Mouse (Mus musculus): Measurements from ENCODE around the gene Mau2. TPM values are rescaled to one million over a fixed set of nuclear protein-coding genes. Genes with fewer than 3 reads are reported as not detected.
A peak's percentile ranks its signal among the peaks of the same experiment; 100 is the strongest.

Mau2 gene
- polyA plus RNA-seq (2015; fragmentation: Nextera tagmentation; extraction: Ambion mirVana) = 23.0 and 25.6 TPM in 2 replicates

GRCm38 (mm10) chr8:70042583-70043455 lies at the start of gene Mau2, which contains the start of gene Sugp1:
Mau2 (minus strand) TSS chr8:70042734.
Sugp1 (plus strand) TSS chr8:70042813.
- Histone ChIP-seq H3K4me2 (peak within 1 kb of the TSS; percentile 94), H3K27ac (replicated peaks) (peak within 1 kb of the TSS; percentile 89), H3K36me3 (replicated peaks) (0 out of 2 replicates have a peak, but pooled peaks cover 8% of the 10 kb centered on the region), H3K9me3 (replicated peaks) (no peaks in the 10 kb centered on the region), H3K4me3 (replicated peaks) (peak within 1 kb of the TSS; percentile 99), H3K4me1 (replicated peaks) (peaks cover 57% of the 10 kb centered on the region), H3K27me3 (no peaks in the 10 kb centered on the region), H3K9ac (peak within 1 kb of the TSS; percentile 97)
- ATAC-seq (ENCODE audit: insufficient read depth) = peak; percentile 92
- WGBS (ENCODE audit: insufficient replicate concordance) = under 1% methylated on average over 65 of the region's 65 CpGs

GRCm38 (mm10) chr8:70089296-70089960 lies 46.9 kb upstream of the Mau2 start:
- WGBS (ENCODE audit: insufficient replicate concordance) = 53% methylated on average over 9 of the region's 9 CpGs
- peaks cover 95% of the 10 kb centered on the region for H3K27me3 ChIP-seq
- H3K9me3 ChIP-seq (replicated peaks) = no peaks in the 10 kb centered on the region
- H3K4me1 ChIP-seq (replicated peaks) = peaks cover 8% of the 10 kb centered on the region
- H3K27ac ChIP-seq (replicated peaks) = no peak overlapping the region
- no peaks in the 10 kb centered on the region for H3K36me3 ChIP-seq (replicated peaks)
- no peak overlapping the region for H3K4me2 ChIP-seq
- H3K9ac ChIP-seq = no peak overlapping the region
- no peak for ATAC-seq (ENCODE audit: insufficient read depth)
- H3K4me3 ChIP-seq (replicated peaks) = no peak overlapping the region

DNA sequence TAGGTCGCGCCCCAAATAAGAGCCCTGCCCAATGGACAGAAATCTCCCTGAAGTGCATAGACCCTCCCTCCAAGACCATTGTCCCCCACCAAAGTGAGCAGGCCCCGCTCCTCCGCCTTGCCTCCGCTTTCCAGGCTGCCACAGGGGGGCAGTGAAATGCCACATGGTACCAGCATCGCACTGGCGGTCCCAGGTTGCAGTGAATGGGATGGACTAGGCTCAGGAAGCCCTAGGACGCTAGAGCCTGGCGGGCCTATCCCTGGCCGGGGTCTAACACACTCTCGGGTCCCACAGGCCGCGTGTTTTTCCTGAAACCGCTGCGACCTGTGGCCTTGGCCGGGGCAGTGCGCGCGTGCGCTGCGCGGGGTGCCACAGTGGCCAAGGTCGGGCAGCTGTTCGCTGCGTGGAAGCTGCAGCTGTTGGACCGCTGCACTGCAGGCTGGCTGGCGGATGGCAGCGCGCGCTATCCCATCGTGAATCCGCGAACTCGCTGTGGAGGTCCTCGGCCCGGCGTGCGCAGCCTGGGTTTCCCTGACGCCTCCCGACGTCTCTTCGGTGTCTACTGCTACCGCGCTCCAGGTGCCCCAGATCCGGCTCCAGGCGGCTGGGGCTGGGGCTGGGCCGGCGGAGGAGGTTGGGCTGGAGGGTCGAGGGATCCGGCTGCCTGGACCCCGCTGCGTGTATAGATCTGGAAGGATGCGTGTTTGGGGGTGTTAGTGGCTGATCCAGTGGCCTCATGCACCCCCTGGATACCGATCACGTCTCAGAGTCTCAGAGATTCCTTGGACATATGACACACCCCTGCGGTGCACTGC lies 45.5 kb upstream of the Mau2 start:
- H3K4me3 ChIP-seq (replicated peaks) = no peak overlapping the region
- no peak for ATAC-seq (ENCODE audit: insufficient read depth)
- H3K4me1 ChIP-seq (replicated peaks) = peaks cover 22% of the 10 kb centered on the region
- H3K9me3 ChIP-seq (replicated peaks) = no peaks in the 10 kb centered on the region
- H3K9ac ChIP-seq = no peak overlapping the region
- peaks cover 97% of the 10 kb centered on the region for H3K27me3 ChIP-seq
- no peak overlapping the region for H3K27ac ChIP-seq (replicated peaks)
- no peaks in the 10 kb centered on the region for H3K36me3 ChIP-seq (replicated peaks)
- H3K4me2 ChIP-seq = peak overlapping the region; percentile 27; the same call in 1 of the 2 replicates
- 6% methylated on average over 56 of the region's 56 CpGs for WGBS (ENCODE audit: insufficient replicate concordance)

GRCm38 (mm10) chr8:70087237-70087636 lies 44.7 kb upstream of the Mau2 start:
- Histone ChIP-seq H3K27ac (replicated peaks) (no peak overlapping the region), H3K9ac (no peak overlapping the region), H3K4me1 (replicated peaks) (peaks cover 23% of the 10 kb centered on the region), H3K4me3 (replicated peaks) (no peak overlapping the region), H3K36me3 (replicated peaks) (no peaks in the 10 kb centered on the region), H3K9me3 (replicated peaks) (no peaks in the 10 kb centered on the region), H3K27me3 (peaks cover 100% of the 10 kb centered on the region), H3K4me2 (no peak overlapping the region)
- WGBS (ENCODE audit: insufficient replicate concordance) = 8% methylated on average over 7 of the region's 7 CpGs
- no peak for ATAC-seq (ENCODE audit: insufficient read depth)

DNA sequence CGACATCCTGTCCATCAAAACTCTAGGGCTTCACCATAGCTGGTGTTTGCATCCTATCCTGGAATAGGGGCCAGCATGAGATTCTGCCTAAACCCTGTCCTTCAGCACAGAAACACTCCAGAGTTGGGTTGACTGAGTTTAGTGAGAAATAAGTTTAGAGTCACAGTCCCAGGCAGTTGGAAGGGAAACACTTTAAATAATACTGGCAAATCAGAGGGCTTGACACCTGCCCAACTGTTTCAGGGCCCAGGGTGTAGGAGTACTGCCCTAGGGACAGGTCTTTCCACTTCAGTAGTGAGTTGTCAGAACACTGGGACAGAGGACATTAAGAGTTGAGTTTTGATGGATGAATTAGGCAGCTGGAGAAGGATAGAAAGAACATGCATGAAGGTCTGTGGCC lies 43.6 kb upstream of the Mau2 start:
- ATAC-seq (ENCODE audit: insufficient read depth) = no peak
- H3K9me3 ChIP-seq (replicated peaks) = no peaks in the 10 kb centered on the region
- no peak overlapping the region for H3K27ac ChIP-seq (replicated peaks)
- WGBS (ENCODE audit: insufficient replicate concordance) = 36% methylated on average over 1 of the region's 1 CpGs
- H3K9ac ChIP-seq = no peak overlapping the region
- H3K4me2 ChIP-seq = no peak overlapping the region
- no peak overlapping the region for H3K4me3 ChIP-seq (replicated peaks)
- H3K36me3 ChIP-seq (replicated peaks) = no peaks in the 10 kb centered on the region
- H3K27me3 ChIP-seq = peaks cover 100% of the 10 kb centered on the region
- H3K4me1 ChIP-seq (replicated peaks) = peaks cover 23% of the 10 kb centered on the region

DNA sequence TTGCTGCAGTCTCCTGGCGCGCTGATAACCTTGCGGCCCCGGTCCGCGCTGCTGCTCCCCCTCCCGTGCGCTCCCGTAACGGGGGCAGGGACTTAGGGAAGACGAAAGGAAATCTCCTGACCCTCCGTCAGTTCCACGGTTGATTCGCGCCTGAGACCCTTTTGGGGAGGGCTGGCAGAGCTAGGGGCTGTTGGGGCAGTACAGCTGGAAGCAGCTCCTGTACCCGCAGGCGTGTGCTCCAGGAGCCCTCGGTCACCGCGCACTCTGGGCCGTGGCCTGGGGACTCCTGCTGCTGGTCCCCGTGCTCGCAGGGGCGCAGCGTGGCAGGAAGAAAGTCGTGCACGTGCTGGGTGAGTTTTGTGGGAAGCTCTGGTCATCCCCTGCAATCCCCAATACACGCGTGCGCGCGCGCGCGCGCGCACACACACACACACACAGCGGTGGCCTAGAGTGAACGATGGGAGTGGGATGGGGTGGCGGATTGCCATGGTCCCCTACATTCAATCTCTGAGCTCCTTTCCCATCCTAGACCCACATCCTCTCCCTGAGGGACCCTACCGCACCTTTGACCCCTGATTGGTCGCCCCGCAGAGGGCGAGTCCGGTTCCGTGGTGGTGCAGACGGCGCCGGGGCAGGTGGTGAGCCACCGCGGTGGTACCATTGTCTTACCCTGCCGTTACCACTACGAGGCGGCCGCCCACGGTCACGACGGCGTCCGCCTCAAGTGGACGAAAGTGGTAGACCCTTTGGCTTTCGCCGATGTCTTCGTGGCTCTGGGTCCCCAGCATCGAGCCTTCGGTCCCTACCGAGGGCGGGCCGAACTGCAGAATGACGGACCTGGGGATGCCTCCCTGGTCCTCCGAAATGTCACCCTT lies 41.9 kb upstream of the Mau2 start:
- Histone ChIP-seq H3K9me3 (replicated peaks) (no peaks in the 10 kb centered on the region), H3K4me3 (replicated peaks) (peak overlapping the region; percentile 40), H3K4me1 (replicated peaks) (peaks cover 23% of the 10 kb centered on the region), H3K27ac (replicated peaks) (no peak overlapping the region), H3K4me2 (peak overlapping the region; percentile 62), H3K9ac (no peak overlapping the region), H3K36me3 (replicated peaks) (no peaks in the 10 kb centered on the region), H3K27me3 (peaks cover 84% of the 10 kb centered on the region)
- 3% methylated on average over 71 of the region's 71 CpGs for WGBS (ENCODE audit: insufficient replicate concordance)
- no peak for ATAC-seq (ENCODE audit: insufficient read depth)

GRCm38 (mm10) chr8:70083285-70083684 lies 40.8 kb upstream of the Mau2 start, which contains the start of gene Hapln4:
Hapln4 (plus strand) TSS chr8:70083457.
- WGBS (ENCODE audit: insufficient replicate concordance) = 1% methylated on average over 26 of the region's 26 CpGs
- H3K9me3 ChIP-seq (replicated peaks) = no peaks in the 10 kb centered on the region
- ATAC-seq (ENCODE audit: insufficient read depth) = no peak
- H3K4me2 ChIP-seq = peak within 1 kb of the TSS; percentile 62
- peaks cover 22% of the 10 kb centered on the region for H3K4me1 ChIP-seq (replicated peaks)
- peak within 1 kb of the TSS; percentile 40 for H3K4me3 ChIP-seq (replicated peaks)
- H3K36me3 ChIP-seq (replicated peaks) = no peaks in the 10 kb centered on the region
- no peak within 1 kb of the TSS for H3K27ac ChIP-seq (replicated peaks)
- H3K9ac ChIP-seq = no peak within 1 kb of the TSS
- H3K27me3 ChIP-seq = peaks cover 76% of the 10 kb centered on the region

GRCm38 (mm10) chr8:70081976-70082375 lies 39.4 kb upstream of the Mau2 start:
- no peak for ATAC-seq (ENCODE audit: insufficient read depth)
- H3K4me3 ChIP-seq (replicated peaks) = no peak overlapping the region
- H3K9ac ChIP-seq = no peak overlapping the region
- peaks cover 63% of the 10 kb centered on the region for H3K27me3 ChIP-seq
- 73% methylated on average over 2 of the region's 2 CpGs for WGBS (ENCODE audit: insufficient replicate concordance)
- no peak overlapping the region for H3K4me2 ChIP-seq
- H3K36me3 ChIP-seq (replicated peaks) = no peaks in the 10 kb centered on the region
- no peak overlapping the region for H3K27ac ChIP-seq (replicated peaks)
- H3K4me1 ChIP-seq (replicated peaks) = peaks cover 18% of the 10 kb centered on the region
- H3K9me3 ChIP-seq (replicated peaks) = no peaks in the 10 kb centered on the region

GRCm38 (mm10) chr8:70073682-70074081 lies 31.1 kb upstream of the Mau2 start:
- H3K4me3 ChIP-seq (replicated peaks) = no peak overlapping the region

GRCm38 (mm10) chr8:70073120-70073519 lies 30.6 kb upstream of the Mau2 start:
- 0 out of 2 replicates have a peak, but pooled peaks cover 3% of the 10 kb centered on the region for H3K27me3 ChIP-seq

More at GRCm38 (mm10) chr8:70073682-70074081, 31.1 kb upstream of the Mau2 start:
- no peak for ATAC-seq (ENCODE audit: insufficient read depth)
- Histone ChIP-seq H3K4me2 (no peak overlapping the region), H3K27me3 (0 out of 2 replicates have a peak, but pooled peaks cover 3% of the 10 kb centered on the region), H3K36me3 (replicated peaks) (peaks cover 22% of the 10 kb centered on the region), H3K9ac (no peak overlapping the region), H3K4me1 (replicated peaks) (peaks cover 14% of the 10 kb centered on the region), H3K9me3 (replicated peaks) (no peaks in the 10 kb centered on the region), H3K27ac (replicated peaks) (no peak overlapping the region)
- 0% methylated on average over 1 of the region's 1 CpGs for WGBS (ENCODE audit: insufficient replicate concordance)

More at GRCm38 (mm10) chr8:70073120-70073519, 30.6 kb upstream of the Mau2 start:
- H3K36me3 ChIP-seq (replicated peaks) = peaks cover 24% of the 10 kb centered on the region
- WGBS (ENCODE audit: insufficient replicate concordance) = 54% methylated on average over 8 of the region's 8 CpGs
- H3K27ac ChIP-seq (replicated peaks) = no peak overlapping the region
- H3K4me3 ChIP-seq (replicated peaks) = peak overlapping the region; percentile 29
- no peaks in the 10 kb centered on the region for H3K9me3 ChIP-seq (replicated peaks)
- H3K4me1 ChIP-seq (replicated peaks) = peaks cover 14% of the 10 kb centered on the region
- ATAC-seq (ENCODE audit: insufficient read depth) = no peak
- no peak overlapping the region for H3K9ac ChIP-seq
- peak overlapping the region; percentile 65 for H3K4me2 ChIP-seq

Measured in liver, embryonic 15.5 days (tissue).